23 mouse cellular contexts compared by ENCODE assay signal in genomic region chr7:128458011-128458410, GRCm38 (mm10). TPM values are rescaled to one million over a fixed set of nuclear protein-coding genes. Genes with fewer than 3 reads are reported as not detected.
DNase-seq lines count a peak whose midpoint lies in the region; ATAC-seq and TF ChIP-seq lines count a peak whose summit lies in the region.
"Had no signal": no experiment of that assay in that cellular context is flagged by ENCODE, and none has a peak within 500 bp of the region (broad histone marks: within the 10 kb centered on the region; RNA-seq: fewer than 3 reads in every experiment).

No protein-coding gene starts in this region.

- intact Hi-C loops in left cerebral cortex, postnatal 14 days (cut with DNase I) = no loop called here

- no peak for ATAC-seq in hindbrain, postnatal 0 days
- ATAC-seq in hindbrain, embryonic 12.5 days (ENCODE audit: low FRiP score) = no peak
- ATAC-seq: CD4-positive, CD25-positive, alpha-beta regulatory T cell, adult 4 months; forebrain, embryonic 13.5 days; forebrain, embryonic 15.5 days; forebrain, postnatal 0 days had no signal

- H3K9ac ChIP-seq in hindbrain, postnatal 0 days (replicated peaks; ENCODE audit: low read length) = no peak overlapping the region
- H3K9ac ChIP-seq in hindbrain, embryonic 12.5 days = no peak overlapping the region
- no peak overlapping the region for H3K9ac ChIP-seq in MEL (ENCODE audit: control insufficient read depth, low read depth, low read length, poor library complexity, severe bottlenecking)
- H3K9ac ChIP-seq: embryonic facial prominence, embryonic 12.5 days; forebrain, embryonic 13.5 days; forebrain, embryonic 15.5 days; forebrain, postnatal 0 days had no signal

- no peaks in the 10 kb centered on the region for H3K4me1 ChIP-seq in hindbrain, postnatal 0 days (ENCODE audit: insufficient read depth, low read length)
- H3K4me1 ChIP-seq in hindbrain, embryonic 12.5 days = peaks cover 18% of the 10 kb centered on the region
- peaks cover 10 to 24% of the 10 kb centered on the region in 2 experiments for H3K4me1 ChIP-seq in MEL (ENCODE audit: control insufficient read depth in 1 of 2, insufficient read depth in 2 of 2, low read length in 2 of 2)

- H3K79me2 ChIP-seq in MEL (ENCODE audit: control insufficient read depth, insufficient read depth, low read length, poor library complexity) = peaks cover 46% of the 10 kb centered on the region

- peaks cover 14% of the 10 kb centered on the region for H3K36me3 ChIP-seq in hindbrain, postnatal 0 days (ENCODE audit: insufficient read depth, low read length)
- H3K36me3 ChIP-seq in hindbrain, embryonic 12.5 days = peaks cover 16% of the 10 kb centered on the region
- H3K36me3 ChIP-seq in MEL (ENCODE audit: control insufficient read depth in 1 of 2, insufficient read depth in 2 of 2, low read length in 2 of 2) = peaks cover 20 to 43% of the 10 kb centered on the region in 2 experiments
- peaks cover 5% of the 10 kb centered on the region; the same call in 1 of the 2 replicates for H3K36me3 ChIP-seq in splenic B cell, adult 2 months (ENCODE audit: control insufficient read depth, insufficient read depth, low read length, poor library complexity, severe bottlenecking)

- no peak for TF ChIP-seq POLR2A in MEL (IDR thresholded peaks at IDR 0.05; ENCODE audit: control insufficient read depth in 1 of 2, insufficient read depth in 1 of 2, low read depth in 1 of 2, low read length in 2 of 2, poor library complexity in 1 of 2)

- no peak for TF ChIP-seq RAD21 in MEL (IDR thresholded peaks at IDR 0.05; ENCODE audit: low read depth, low read length)

- H3K9me3 ChIP-seq in hindbrain, postnatal 0 days (ENCODE audit: low read length) = no peaks in the 10 kb centered on the region
- H3K9me3 ChIP-seq in hindbrain, embryonic 12.5 days (replicated peaks) = no peaks in the 10 kb centered on the region
- H3K9me3 ChIP-seq in MEL (replicated peaks; ENCODE audit: insufficient read depth, low read length) = no peaks in the 10 kb centered on the region
- H3K9me3 ChIP-seq: embryonic facial prominence, embryonic 10.5 days; embryonic facial prominence, embryonic 12.5 days; forebrain, embryonic 13.5 days; forebrain, embryonic 15.5 days; G1E had no signal

- TF ChIP-seq CTCF in hindbrain, postnatal 0 days (IDR thresholded peaks at IDR 0.05; ENCODE audit: low read depth) = no peak
- no peak for TF ChIP-seq CTCF in MEL (IDR thresholded peaks at IDR 0.05 in 2 of 3, conservative IDR thresholded peaks at IDR 0.05 in 1 of 3; ENCODE audit: control insufficient read depth in 1 of 3, insufficient read depth in 1 of 3, low read depth in 2 of 3, low read length in 3 of 3, poor library complexity in 1 of 3, severe bottlenecking in 1 of 3)

- 0 out of 2 replicates have a peak overlapping the region, but pooled peaks have one; percentile 5 for H3K4me2 ChIP-seq in hindbrain, postnatal 0 days (ENCODE audit: low read depth, low read length)
- H3K4me2 ChIP-seq in hindbrain, embryonic 12.5 days (replicated peaks) = no peak overlapping the region
- H3K4me2 ChIP-seq: embryonic facial prominence, embryonic 12.5 days; forebrain, embryonic 13.5 days; forebrain, embryonic 15.5 days had no signal

- DNase-seq in hindbrain, postnatal 0 days (ENCODE audit: low spot score) = no peak
- peak; percentile 54 for DNase-seq in A20 (ENCODE audit: low read depth, low spot score)
- peak; percentile 36 for DNase-seq in MEL (ENCODE audit: low read depth, low spot score)
- DNase-seq in splenic B cell, adult 2 months (ENCODE audit: low read depth, low spot score) = peak; percentile 13
- DNase-seq in adrenal gland, postnatal 25 days = no peak
- no peak for DNase-seq in left cerebral cortex, postnatal 14 days (ENCODE audit: low spot score in 2 of 2)
- DNase-seq: adrenal gland, adult 2 months; adrenal gland, postnatal 10 days; adrenal gland, postnatal 36 days; B cell, adult 2 months; cerebellum, adult 11-12 months; cerebellum, adult 2 months; cerebellum, postnatal 10 days; cerebellum, postnatal 25 days; forebrain, postnatal 0 days had no signal

- no peak overlapping the region for H3K4me3 ChIP-seq in hindbrain, postnatal 0 days (ENCODE audit: low read length)
- no peak overlapping the region for H3K4me3 ChIP-seq in hindbrain, embryonic 12.5 days
- H3K4me3 ChIP-seq in MEL (ENCODE audit: control insufficient read depth in 1 of 2, insufficient read depth in 1 of 2, low read depth in 2 of 2, low read length in 2 of 2) = no peak overlapping the region
- H3K4me3 ChIP-seq: embryonic facial prominence, embryonic 10.5 days; embryonic facial prominence, embryonic 12.5 days; forebrain, embryonic 13.5 days; forebrain, embryonic 15.5 days had no signal

- no peak; a peak in 1 of 4 replicates for TF ChIP-seq EP300 in MEL (IDR thresholded peaks at IDR 0.05; ENCODE audit: low read depth in 1 of 2, low read length in 2 of 2)

- H3K27ac ChIP-seq in hindbrain, postnatal 0 days = no peak overlapping the region
- no peak overlapping the region for H3K27ac ChIP-seq in hindbrain, embryonic 12.5 days
- H3K27ac ChIP-seq in MEL (ENCODE audit: control insufficient read depth, low read depth, low read length) = no peak overlapping the region
- H3K27ac ChIP-seq: embryonic facial prominence, embryonic 10.5 days; embryonic facial prominence, embryonic 12.5 days; forebrain, embryonic 13.5 days; forebrain, embryonic 15.5 days had no signal

- no peaks in the 10 kb centered on the region for H3K27me3 ChIP-seq in hindbrain, postnatal 0 days (ENCODE audit: insufficient read depth, low read length)
- H3K27me3 ChIP-seq in hindbrain, embryonic 12.5 days = no peaks in the 10 kb centered on the region
- no peaks in the 10 kb centered on the region for H3K27me3 ChIP-seq in MEL (ENCODE audit: control insufficient read depth in 1 of 2, insufficient read depth in 2 of 2, low read length in 2 of 2)
- H3K27me3 ChIP-seq in splenic B cell, adult 2 months (ENCODE audit: control insufficient read depth, insufficient read depth, low read length, poor library complexity, severe bottlenecking) = no peaks in the 10 kb centered on the region
- H3K27me3 ChIP-seq: CH12.LX; embryonic facial prominence, embryonic 12.5 days; forebrain, embryonic 13.5 days; forebrain, embryonic 15.5 days had no signal

TF ChIP-seq in MEL, 35 proteins besides CTCF, POLR2A, EP300 and RAD21:
- TF ChIP-seq SMC3 (IDR thresholded peaks at IDR 0.05; ENCODE audit: low read depth, low read length) (no peak), MAZ (IDR thresholded peaks at IDR 0.05; ENCODE audit: low read depth, low read length) (no peak), POLR2AphosphoS2 (IDR thresholded peaks at IDR 0.05; ENCODE audit: low read length) (no peak), TAL1 (IDR thresholded peaks at IDR 0.05; ENCODE audit: low read length) (no peak), ZMIZ1 (IDR thresholded peaks at IDR 0.05; ENCODE audit: low read depth, low read length) (no peak), ZC3H11A (IDR thresholded peaks at IDR 0.05; ENCODE audit: low read depth, low read length) (no peak), GABPA (IDR thresholded peaks at IDR 0.05; ENCODE audit: low read depth, low read length) (no peak), BHLHE40 (IDR thresholded peaks at IDR 0.05; ENCODE audit: borderline replicate concordance, low read depth, low read length) (no peak), ETS1 (IDR thresholded peaks at IDR 0.05; ENCODE audit: low read depth, low read length) (no peak), ELF1 (IDR thresholded peaks at IDR 0.05; ENCODE audit: low read depth, low read length) (no peak), UBTF (IDR thresholded peaks at IDR 0.05; ENCODE audit: borderline replicate concordance, insufficient read depth, low read depth, low read length) (no peak), JUND (IDR thresholded peaks at IDR 0.05; ENCODE audit: low read depth, low read length) (no peak), MXI1 (IDR thresholded peaks at IDR 0.05; ENCODE audit: low read depth, low read length) (no peak), MEF2A (IDR thresholded peaks at IDR 0.05; ENCODE audit: extremely low read depth, insufficient replicate concordance, low read depth, low read length, poor library complexity, severe bottlenecking) (no peak), TCF12 (IDR thresholded peaks at IDR 0.05; ENCODE audit: low read depth, low read length) (no peak), TBP (IDR thresholded peaks at IDR 0.05; ENCODE audit: low read depth, low read length) (no peak), CHD1 (IDR thresholded peaks at IDR 0.05; ENCODE audit: low read depth, low read length) (no peak), NELFE (IDR thresholded peaks at IDR 0.05; ENCODE audit: low read depth, low read length) (no peak)
TF ChIP-seq in MEL: peak in this region for 0.

RNA-seq across cellular contexts. Expression of gene Tial1, which starts 3.5 kb away (rescaled TPM):
- 33.8 and 44.7 TPM in 2 replicates for total RNA-seq in hindbrain, postnatal 0 days (2014; rRNA removed)
- polyA plus RNA-seq in hindbrain, postnatal 0 days (2015; fragmentation: Nextera tagmentation; extraction: Ambion mirVana) = 22.4 and 26.0 TPM in 2 replicates
- polyA plus RNA-seq in hindbrain, embryonic 12.5 days (2016; fragmentation: Nextera tagmentation; extraction: Ambion mirVana) = 35.3 and 38.3 TPM in 2 replicates
- total RNA-seq in MEL (2012; rRNA removed) = 42.7 and 54.3 TPM in 2 replicates
- 100 to 1,000 TPM in 1 of 2 experiments, not detected in 1; 126 TPM for polyA plus RNA-seq in MEL (2012; ENCODE audit: insufficient read depth in 1 of 2, insufficient read length in 2 of 2, low read depth in 1 of 2, low replicate concordance in 2 of 2, missing spikeins in 1 of 2)
- 123 and 132 TPM in 2 replicates for total RNA-seq in adrenal gland, postnatal 25 days (2021)
- 10 to 100 TPM; 91.7 to 98.2 TPM for total RNA-seq in left cerebral cortex, postnatal 14 days (2021)

RNA-seq across cellular contexts. Expression of gene Rgs10, which starts 39.5 kb away (rescaled TPM):
- 31.7 and 35.4 TPM in 2 replicates for total RNA-seq in hindbrain, postnatal 0 days (2014; rRNA removed)
- 101 and 107 TPM in 2 replicates for polyA plus RNA-seq in hindbrain, postnatal 0 days (2015; fragmentation: Nextera tagmentation; extraction: Ambion mirVana)
- polyA plus RNA-seq in hindbrain, embryonic 12.5 days (2016; fragmentation: Nextera tagmentation; extraction: Ambion mirVana) = 13.5 and 16.7 TPM in 2 replicates
- total RNA-seq in MEL (2012; rRNA removed) = 44.6 and 44.7 TPM in 2 replicates
- 10 to 100 TPM in 1 of 2 experiments, not detected in 1; 42.3 TPM for polyA plus RNA-seq in MEL (2012; ENCODE audit: insufficient read depth in 1 of 2, insufficient read length in 2 of 2, low read depth in 1 of 2, low replicate concordance in 2 of 2, missing spikeins in 1 of 2)
- total RNA-seq in adrenal gland, postnatal 25 days (2021) = 16.0 and 20.3 TPM in 2 replicates
- 10 to 100 TPM; 47.2 to 48.8 TPM for total RNA-seq in left cerebral cortex, postnatal 14 days (2021)

Comparison
In these comparisons a context has a peak if more than half of its experiments do, and no peak if none do; other contexts are left out.
1. DNase-seq: peak in A20 (single experiment), MEL (single experiment) and splenic B cell, adult 2 months (single experiment); none in hindbrain, postnatal 0 days (single experiment), adrenal gland, postnatal 25 days (single experiment) and left cerebral cortex, postnatal 14 days (0 of 2).